Mouse (Mus musculus) MN1 (cell line): ENCODE results near the gene Tor1aip2.
A peak's percentile ranks its signal among the peaks of the same experiment; 100 is the strongest.

Source experiments
- DNase-seq: peaks from one replicate; pipeline ENCODE4 v3.0.0-alpha.2; 2016; ENCODE audit warnings: low spot score

The Tor1aip2 gene

GRCm38 (mm10) chr1:156041451-156042241, 6.4 kb downstream of the Tor1aip2 start:
- DNase-seq = no peak

GRCm38 (mm10) chr1:156042481-156042880, 7.3 kb downstream of the Tor1aip2 start:
- no peak for DNase-seq

DNA sequence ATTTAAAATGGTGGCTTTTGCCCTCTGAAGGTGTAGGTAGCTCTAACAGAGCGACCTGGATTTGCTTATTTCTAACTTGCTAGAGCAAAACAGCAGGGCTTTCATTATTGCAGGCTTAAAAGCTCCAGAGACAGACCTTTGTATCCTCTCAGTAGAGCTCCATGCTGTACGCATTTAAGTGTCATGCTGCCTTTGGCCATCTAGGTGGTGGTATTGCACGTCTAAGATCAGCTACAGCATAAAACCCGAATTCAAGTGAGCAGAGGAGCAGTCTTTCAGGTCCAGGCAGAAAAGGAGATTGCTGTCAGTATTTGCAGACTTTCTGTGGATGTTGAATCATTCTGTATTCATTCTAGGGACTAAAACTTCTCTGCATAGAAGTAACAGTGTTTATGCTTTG, 7.8 kb downstream of the Tor1aip2 start:
- DNase-seq = peak; percentile 80

GRCm38 (mm10) chr1:156044211-156044611, 9.0 kb downstream of the Tor1aip2 start:
- peak; percentile 27 for DNase-seq

GRCm38 (mm10) chr1:156046688-156047087, 11.5 kb downstream of the Tor1aip2 start:
- DNase-seq = no peak

- DNase-seq = no peak
These were observed 23.0 kb downstream of the Tor1aip2 start for GRCm38 (mm10) chr1:156058207-156058606.

DNA sequence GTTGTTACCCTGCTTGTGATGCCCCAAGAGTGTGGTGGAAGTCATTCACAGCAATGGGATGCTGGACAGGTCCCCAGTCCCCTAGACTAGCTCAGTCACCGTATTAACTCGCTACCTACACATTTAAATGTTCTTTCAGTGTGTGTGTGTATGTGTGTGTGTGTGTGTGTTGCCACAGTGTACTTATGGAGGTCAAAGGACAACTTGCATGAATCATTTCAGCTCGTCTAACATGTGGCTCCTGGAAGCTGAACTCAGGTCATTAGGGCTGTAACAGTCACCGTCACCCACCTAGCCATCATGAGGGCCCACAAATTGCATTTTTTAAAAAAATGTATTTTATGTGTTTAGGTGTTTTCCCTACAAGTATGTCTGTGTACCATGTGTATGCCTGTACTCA, 27.0 kb downstream of the Tor1aip2 start:
- no peak for DNase-seq

DNA sequence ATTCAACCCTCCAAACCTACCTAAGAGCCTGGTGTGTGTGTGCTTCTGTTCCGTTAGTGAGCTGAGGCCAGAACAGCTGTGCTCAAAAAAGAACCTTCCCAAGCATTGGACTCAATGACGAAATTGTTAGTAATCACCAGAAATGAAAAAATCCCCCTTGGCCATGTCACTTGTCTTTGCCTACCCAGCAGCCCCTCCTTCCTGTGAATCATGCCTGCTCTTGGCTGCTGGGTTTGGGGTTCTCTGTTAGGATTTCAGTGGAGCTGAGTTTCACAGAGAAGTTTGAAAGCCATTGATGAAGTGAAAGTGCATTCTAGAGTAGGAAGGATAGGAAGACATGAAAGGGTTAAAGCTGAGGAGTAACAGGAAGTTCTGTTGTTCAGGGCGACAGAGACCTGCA, 30.9 kb downstream of the Tor1aip2 start:
- DNase-seq = no peak

GRCm38 (mm10) chr1:156070106-156070505, 34.9 kb downstream of the Tor1aip2 start:
- DNase-seq = no peak

DNA sequence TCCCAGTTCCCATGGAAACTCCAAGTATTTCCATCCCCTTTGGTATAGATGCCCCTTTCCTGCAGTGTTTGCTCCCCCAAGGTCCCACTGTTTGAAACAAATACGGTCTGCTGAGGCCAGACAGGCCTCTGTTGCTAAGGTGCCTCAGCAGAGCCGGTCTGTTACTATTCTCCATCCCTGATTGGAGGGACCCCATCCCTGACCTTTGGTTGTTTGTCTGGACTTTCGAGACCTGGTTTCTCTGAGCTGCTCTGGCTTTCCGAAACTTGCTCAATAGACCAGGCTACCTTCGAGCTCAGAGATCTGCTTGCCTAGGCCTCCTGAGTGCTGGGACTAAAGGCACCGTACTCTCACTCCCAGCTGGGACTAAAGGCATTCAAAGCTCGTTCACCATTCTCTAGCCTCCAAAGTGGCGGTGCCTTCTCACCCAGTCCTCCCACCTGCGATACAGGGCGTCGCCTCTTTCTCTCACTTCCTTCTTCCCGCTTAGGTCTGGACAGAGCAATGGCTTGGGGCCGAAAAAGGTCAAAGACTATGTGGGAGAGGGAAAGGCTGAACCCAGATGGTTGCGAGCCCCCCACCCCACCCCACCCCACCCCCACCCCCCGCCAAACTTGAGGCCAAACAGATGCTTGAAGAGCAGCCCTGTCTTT, 38.1 kb downstream of the Tor1aip2 start:
- no peak for DNase-seq

- no peak for DNase-seq
These were observed 39.4 kb downstream of the Tor1aip2 start for GRCm38 (mm10) chr1:156074575-156074974.

DNA sequence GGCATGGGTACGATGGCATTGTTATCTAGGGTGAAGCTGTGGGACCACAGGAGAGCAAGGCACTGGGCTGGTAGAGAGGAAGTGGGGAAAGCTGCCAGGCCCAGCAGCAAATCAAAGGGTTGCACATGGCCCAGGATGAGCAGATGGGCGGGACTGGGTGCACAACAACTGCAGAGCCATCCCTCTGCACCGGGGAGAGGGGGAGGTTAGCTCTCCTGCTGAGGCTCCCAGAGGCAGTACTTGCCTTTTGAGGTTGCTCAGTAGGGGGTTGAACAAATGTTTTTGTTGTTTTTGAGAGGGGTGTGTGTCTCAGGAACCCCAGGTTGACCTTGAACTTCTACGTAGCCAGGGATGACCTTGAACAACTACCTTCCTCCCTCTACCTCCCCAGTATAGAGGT, 41.3 kb downstream of the Tor1aip2 start:
- DNase-seq = peak; percentile 23

DNA sequence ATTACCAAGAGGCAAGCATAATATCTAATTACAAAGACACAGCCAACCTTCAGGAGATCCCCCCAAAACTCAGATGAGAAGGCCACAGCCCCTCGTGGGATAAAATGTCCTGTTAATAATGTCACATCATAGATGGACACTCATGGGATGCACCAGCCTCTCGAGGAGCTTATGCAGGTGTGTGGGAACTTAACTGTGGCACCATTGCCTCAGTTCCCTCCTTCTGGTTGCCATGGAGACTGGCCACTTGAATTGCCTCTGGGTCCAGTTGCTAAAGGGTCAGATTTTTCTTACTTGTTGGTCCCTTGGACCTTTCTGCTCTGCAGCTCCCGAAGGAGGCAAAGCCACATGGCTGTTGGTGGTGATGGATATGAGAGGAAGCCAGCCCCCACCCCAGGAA, 42.5 kb downstream of the Tor1aip2 start:
- no peak for DNase-seq

DNA sequence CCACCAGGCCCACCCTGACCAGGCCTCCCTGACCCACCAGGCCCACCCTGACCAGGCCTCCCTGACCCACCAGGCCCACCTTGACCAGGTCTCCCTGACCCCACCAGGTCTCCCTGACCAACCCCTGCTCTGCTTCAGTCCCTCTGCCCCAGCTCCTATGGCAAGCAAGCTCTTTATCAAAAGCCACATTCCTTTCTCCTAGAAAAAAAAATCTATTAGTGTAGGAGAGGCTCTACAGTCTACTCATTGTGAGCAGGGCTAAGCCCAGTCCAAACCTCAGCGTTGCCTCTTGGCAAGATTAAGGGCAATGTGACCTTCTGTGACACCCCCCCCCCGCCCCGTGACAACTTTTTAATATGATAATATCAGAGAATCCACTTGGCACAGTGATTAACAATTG, 49.4 kb downstream of the Tor1aip2 start:
- no peak for DNase-seq

GRCm38 (mm10) chr1:156085770-156086169, 50.6 kb downstream of the Tor1aip2 start:
- DNase-seq = peak; percentile 88

GRCm38 (mm10) chr1:156087586-156087985, 52.4 kb downstream of the Tor1aip2 start:
- DNase-seq = no peak

DNA sequence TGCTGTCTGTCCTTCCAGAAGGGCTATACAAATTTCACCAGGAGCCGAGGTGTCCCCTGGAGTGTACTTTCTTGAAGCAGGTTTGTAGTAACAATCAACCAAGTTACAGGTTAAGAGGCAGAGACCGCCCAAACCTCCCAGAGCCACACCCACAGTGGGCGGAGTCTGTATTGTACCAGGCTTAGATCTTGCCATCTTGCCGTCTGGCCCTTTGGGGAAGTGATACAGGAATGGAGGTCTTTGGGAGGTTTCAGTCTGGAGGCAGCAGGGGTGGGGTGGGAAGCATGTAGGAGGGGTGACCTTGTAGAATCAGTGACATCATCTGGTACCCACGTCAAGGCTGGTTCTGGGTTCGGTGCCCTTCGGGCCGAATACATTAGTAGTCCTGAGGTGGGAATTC, 54.4 kb downstream of the Tor1aip2 start:
- no peak for DNase-seq

DNA sequence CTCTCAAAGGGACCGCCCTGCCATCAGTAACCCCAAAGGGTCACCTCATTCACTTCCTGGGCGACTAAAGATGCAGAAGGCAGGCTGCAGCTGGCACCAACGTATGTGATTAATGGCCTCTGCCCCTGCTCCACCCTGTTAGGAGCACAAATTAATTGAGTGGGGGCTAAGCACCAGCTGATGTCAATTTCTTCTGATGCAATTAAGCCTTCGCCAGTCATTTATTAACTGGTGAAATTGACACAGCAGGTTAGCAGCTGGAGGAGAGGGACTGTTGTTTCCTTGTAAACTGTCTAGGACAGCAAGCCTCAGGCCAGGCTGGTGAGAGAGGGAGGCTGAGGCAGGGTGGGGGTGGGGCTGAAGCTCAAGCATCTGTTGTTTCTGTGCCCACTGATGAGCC, 54.8 kb downstream of the Tor1aip2 start:
- peak; percentile 56 for DNase-seq

GRCm38 (mm10) chr1:156091811-156092210, 56.6 kb downstream of the Tor1aip2 start:
- no peak for DNase-seq

DNA sequence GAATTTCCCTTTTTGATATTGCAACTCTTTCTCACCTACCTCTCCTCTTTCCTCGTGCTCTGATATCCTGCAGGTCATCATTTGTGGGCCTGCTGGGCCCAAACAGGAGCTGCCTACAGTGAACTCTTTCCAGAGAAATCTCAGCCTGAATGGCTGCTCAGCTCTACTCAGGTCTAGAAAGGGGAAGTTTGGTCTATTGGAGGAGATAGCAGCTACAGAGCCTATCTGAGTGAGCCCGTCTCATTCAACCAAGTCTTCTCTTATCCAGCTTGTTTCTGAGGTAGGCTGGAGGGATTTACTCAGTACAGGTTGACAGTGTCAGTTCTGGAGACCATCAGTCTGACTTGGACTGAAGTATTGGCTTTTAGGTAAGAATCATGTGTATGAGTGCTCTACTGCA, 68.6 kb downstream of the Tor1aip2 start:
- DNase-seq = no peak

GRCm38 (mm10) chr1:156105381-156105780, 70.2 kb downstream of the Tor1aip2 start:
- peak; percentile 32 for DNase-seq

GRCm38 (mm10) chr1:156107424-156107823, 72.2 kb downstream of the Tor1aip2 start:
- no peak for DNase-seq

DNA sequence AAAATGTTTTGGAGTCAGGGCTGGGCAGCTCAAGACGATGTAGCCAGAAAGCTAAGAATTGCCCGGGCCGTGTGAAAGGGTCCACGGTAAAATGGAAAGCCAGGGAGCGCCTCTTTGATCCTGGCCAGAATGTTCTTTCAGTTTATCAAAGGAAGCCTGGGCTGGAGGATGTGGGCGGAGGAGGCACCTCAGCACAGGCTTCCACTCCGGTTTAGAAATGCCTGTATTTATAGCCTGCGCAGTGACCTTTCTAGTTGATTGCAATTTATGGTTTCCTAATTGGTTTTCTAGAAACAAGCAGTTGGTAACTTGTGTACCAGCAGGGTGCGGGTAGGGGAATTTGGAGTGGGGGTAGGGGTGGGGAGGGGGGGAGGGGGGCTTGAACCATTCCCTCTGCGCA, 73.2 kb downstream of the Tor1aip2 start:
- DNase-seq = peak; percentile 73

DNA sequence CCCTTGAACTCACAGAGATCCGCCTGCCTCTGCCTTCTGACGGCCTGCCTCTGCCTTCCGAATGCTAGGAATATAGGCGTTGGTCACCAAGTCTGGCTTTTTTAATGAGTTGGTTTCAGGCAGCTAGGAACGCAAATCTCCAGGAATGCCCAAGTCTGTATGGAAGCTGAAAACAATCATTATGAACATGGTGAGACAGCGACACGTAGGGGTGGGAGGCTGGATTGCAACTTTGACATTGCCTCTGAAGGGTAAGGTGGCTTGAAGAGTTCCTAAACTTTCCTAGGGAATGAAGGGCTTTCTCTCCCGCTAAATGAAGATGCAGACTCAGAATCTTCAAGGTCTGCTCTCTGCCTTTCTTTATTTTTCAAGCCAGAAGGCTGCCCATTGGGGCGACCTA, 75.9 kb downstream of the Tor1aip2 start:
- peak; percentile 91 for DNase-seq
